Mouse (Mus musculus) cerebellum, adult 11-12 months (tissue): Measurements from ENCODE around the gene Trim26.
"Not testable (repeated sequence)": the region's sequence is repeated elsewhere in the genome, so short reads cannot be mapped to it uniquely, and the experiment has no call there.

Experiments
- DNase-seq: peaks from one replicate; pipeline ENCODE4 v3.0.0; 2022

The Trim26 gene

GRCm38 (mm10) chr17:36836874-36837647 lies at the start of gene Trim26:
Trim26 (plus strand) TSS chr17:36837134.
- peak; percentile 97 for DNase-seq

GRCm38 (mm10) chr17:36788351-36788750 lies 48.6 kb upstream of the Trim26 start:
- DNase-seq: no peak

- peak; percentile 57 for DNase-seq
Observed at GRCm38 (mm10) chr17:36788801-36789200, 48.1 kb upstream of the Trim26 start.

GRCm38 (mm10) chr17:36799493-36799892 lies 37.4 kb upstream of the Trim26 start:
- DNase-seq: no peak

GRCm38 (mm10) chr17:36799921-36800462 lies 36.9 kb upstream of the Trim26 start:
- DNase-seq: not testable (repeated sequence)

- DNase-seq: no peak
Observed at GRCm38 (mm10) chr17:36811871-36812270, 25.1 kb upstream of the Trim26 start, which contains the start of gene H2-M10.6. H2-M10.6 (plus strand) TSS chr17:36812171.

GRCm38 (mm10) chr17:36824005-36824404 lies 12.9 kb upstream of the Trim26 start:
- DNase-seq: no peak

GRCm38 (mm10) chr17:36825525-36825924 lies 11.4 kb upstream of the Trim26 start:
- DNase-seq: peak; percentile 51

GRCm38 (mm10) chr17:36826002-36826401 lies 10.9 kb upstream of the Trim26 start:
- peak; percentile 81 for DNase-seq

- no peak for DNase-seq
Observed at GRCm38 (mm10) chr17:36828488-36828887, 8.4 kb upstream of the Trim26 start.

- no peak for DNase-seq
Observed at GRCm38 (mm10) chr17:36830470-36830869, 6.5 kb upstream of the Trim26 start.

GRCm38 (mm10) chr17:36832694-36833093 lies 4.2 kb upstream of the Trim26 start:
- DNase-seq: no peak

- DNase-seq: peak; percentile 57
Observed at GRCm38 (mm10) chr17:36835591-36836426, 1.1 kb upstream of the Trim26 start.

- DNase-seq: no peak
Observed at GRCm38 (mm10) chr17:36836427-36836812, 514 bp upstream of the Trim26 start.

GRCm38 (mm10) chr17:36839001-36839400 lies 2.1 kb downstream of the Trim26 start:
- no peak for DNase-seq

- DNase-seq: no peak
Observed at GRCm38 (mm10) chr17:36839931-36840330, 3.0 kb downstream of the Trim26 start.

GRCm38 (mm10) chr17:36840961-36841445 lies 4.1 kb downstream of the Trim26 start:
- no peak for DNase-seq

- DNase-seq: no peak
Observed at GRCm38 (mm10) chr17:36843696-36844095, 6.8 kb downstream of the Trim26 start.

GRCm38 (mm10) chr17:36844286-36844719 lies 7.4 kb downstream of the Trim26 start:
- DNase-seq: no peak

- DNase-seq: no peak
Observed at GRCm38 (mm10) chr17:36844725-36845124, 7.8 kb downstream of the Trim26 start.

- no peak for DNase-seq
Observed at GRCm38 (mm10) chr17:36848911-36849310, 12.0 kb downstream of the Trim26 start.

GRCm38 (mm10) chr17:36849992-36850391 lies 13.1 kb downstream of the Trim26 start:
- DNase-seq: no peak

GRCm38 (mm10) chr17:36851200-36851599 lies 14.3 kb downstream of the Trim26 start:
- DNase-seq: no peak
